Mouse (Mus musculus) lung, embryonic 14.5 days (tissue): ENCODE results near the gene Leap2. TPM values are rescaled to one million over a fixed set of nuclear protein-coding genes. Genes with fewer than 3 reads are reported as not detected.
A peak's percentile ranks its signal among the peaks of the same experiment; 100 is the strongest.

Source experiments
- ATAC-seq: fragments of 200-750 bp; cut with Nextera tagmentation; 2 replicates; pipeline ENCODE4 v1.8.0; 2017; ENCODE audit warnings: mild to moderate bottlenecking, moderate TSS enrichment, moderate library complexity; ENCODE audit not compliant: insufficient read depth
- DNase-seq: peaks from one replicate; pipeline ENCODE4 v3.0.0-alpha.2; 2015
- H3K27ac ChIP-seq: fragments of 300-500 bp; sonication (generic); 2 replicates; pipeline ENCODE4 v1.5.1; 2014; ENCODE audit warnings: low read depth, mild to moderate bottlenecking, moderate library complexity
- H3K27me3 ChIP-seq: fragments of 300-500 bp; sonication (generic); 2 replicates; pipeline ENCODE4 v1.6.1; 2014; ENCODE audit warnings: low read length, control low read depth; ENCODE audit not compliant: insufficient read depth
- H3K36me3 ChIP-seq: fragments of 300-500 bp; sonication (generic); 2 replicates; pipeline ENCODE4 v1.6.1; 2014; ENCODE audit warnings: control low read depth; ENCODE audit not compliant: insufficient read depth
- H3K4me1 ChIP-seq: fragments of 300-500 bp; sonication (generic); 2 replicates; pipeline ENCODE4 v1.6.1; 2014; ENCODE audit warnings: antibody characterized with exemption, control low read depth; ENCODE audit not compliant: insufficient read depth
- H3K4me2 ChIP-seq: fragments of 300-500 bp; sonication (generic); 2 replicates; pipeline ENCODE4 v1.6.1; 2014; ENCODE audit warnings: mild to moderate bottlenecking
- H3K4me3 ChIP-seq: fragments of 300-500 bp; sonication (generic); 2 replicates; pipeline ENCODE4 v1.5.1; 2014; ENCODE audit warnings: low read depth, low read length
- H3K9ac ChIP-seq: fragments of 300-500 bp; sonication (generic); 2 replicates; pipeline ENCODE4 v1.6.1; 2014
- H3K9me3 ChIP-seq: fragments of 300-500 bp; sonication (generic); 2 replicates; pipeline ENCODE4 v1.6.1; 2016; ENCODE audit warnings: low read depth, low read length, control low read depth
- CTCF ChIP-seq: IDR thresholded peaks from 2 replicates; pipeline ENCODE4 v1.5.1; 2016; ENCODE audit warnings: antibody characterized with exemption, low read depth
- WGBS: fragments of 180-500 bp; shearing (Covaris S2); extraction: QIAGEN DNeasy Blood & Tissue Kit; methylation state at CpG from one replicate; pipeline ENCODE4 v1.1.7; 2014; 5-methylcytosine and 5-hydroxymethylcytosine counted together
- polyA plus RNA-seq: library from polyadenylated mRNA; unstranded; fragments of >200 nt; fragmentation: Nextera tagmentation; extraction: Ambion mirVana; gene quantifications from 2 replicates; pipeline ENCODE4 v1.2.1, GENCODE M21; 2014

Gene Leap2
- polyA plus RNA-seq, result 0.53 TPM in 1 of 2 replicates, not detected in the other

DNA sequence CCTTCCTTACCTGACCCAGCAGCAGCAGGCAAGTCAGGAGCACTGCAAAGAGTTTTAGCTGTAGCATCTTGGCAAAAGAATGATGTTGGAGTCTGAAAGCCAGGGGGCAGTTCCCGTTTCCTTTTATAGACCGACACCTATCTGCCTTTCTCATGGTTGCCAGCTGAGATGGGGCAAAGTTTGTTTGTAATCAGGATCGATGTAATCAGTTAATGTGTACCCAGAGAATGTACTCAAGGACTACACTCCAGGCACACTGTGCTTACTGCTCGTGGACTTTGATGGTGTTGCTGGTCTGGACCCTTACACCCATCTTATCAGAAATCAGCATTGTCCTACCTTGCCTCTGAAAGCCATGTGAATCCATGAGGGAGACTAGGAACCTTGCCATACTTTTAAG is at the start of gene Leap2:
Gene Leap2, minus strand, starts transcription at position 135 of the 400 bp plus-strand sequence.
- Histone ChIP-seq H3K4me2 (no peak within 1 kb of the TSS), H3K27ac (no peak within 1 kb of the TSS), H3K27me3 (no peaks in the 10 kb centered on the region), H3K9ac (no peak within 1 kb of the TSS), H3K4me1 (no peaks in the 10 kb centered on the region), H3K4me3 (no peak within 1 kb of the TSS), H3K36me3 (peaks cover 22% of the 10 kb centered on the region), H3K9me3 (no peaks in the 10 kb centered on the region)
- WGBS, result 81% methylated on average over 4 of the region's 4 CpGs
- ATAC-seq, result no peak
- TF ChIP-seq CTCF, result no peak
- DNase-seq, result no peak

DNA sequence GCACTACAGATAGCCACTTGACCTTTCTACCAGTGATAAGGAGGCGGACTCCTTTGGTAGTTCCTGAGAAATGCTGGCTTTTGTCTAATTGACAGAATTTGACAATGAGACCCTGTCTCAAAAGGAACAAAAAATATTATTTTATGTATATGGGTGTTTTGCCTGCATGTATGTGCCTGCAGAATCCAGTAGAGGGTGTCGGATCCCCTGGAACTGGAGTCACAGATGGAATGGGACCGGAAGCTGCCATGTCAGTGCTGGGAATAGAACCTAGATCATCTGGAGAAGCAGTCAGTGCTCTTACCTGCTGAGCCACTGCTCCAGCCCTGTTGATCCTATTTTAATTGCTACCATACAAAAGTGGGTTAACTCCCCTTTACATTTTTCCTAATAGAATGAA is 49.7 kb upstream of the Leap2 start:
- ATAC-seq, result no peak
- Histone ChIP-seq H3K4me3 (no peak overlapping the region), H3K27ac (no peak overlapping the region), H3K9ac (no peak overlapping the region), H3K36me3 (no peaks in the 10 kb centered on the region), H3K4me2 (no peak overlapping the region), H3K9me3 (no peaks in the 10 kb centered on the region), H3K4me1 (no peaks in the 10 kb centered on the region), H3K27me3 (peaks cover 54% of the 10 kb centered on the region)
- no peak for DNase-seq
- TF ChIP-seq CTCF, result peak; percentile 34; the same call in 1 of the 2 replicates
- WGBS, result 70% methylated on average over 3 of the region's 3 CpGs

DNA sequence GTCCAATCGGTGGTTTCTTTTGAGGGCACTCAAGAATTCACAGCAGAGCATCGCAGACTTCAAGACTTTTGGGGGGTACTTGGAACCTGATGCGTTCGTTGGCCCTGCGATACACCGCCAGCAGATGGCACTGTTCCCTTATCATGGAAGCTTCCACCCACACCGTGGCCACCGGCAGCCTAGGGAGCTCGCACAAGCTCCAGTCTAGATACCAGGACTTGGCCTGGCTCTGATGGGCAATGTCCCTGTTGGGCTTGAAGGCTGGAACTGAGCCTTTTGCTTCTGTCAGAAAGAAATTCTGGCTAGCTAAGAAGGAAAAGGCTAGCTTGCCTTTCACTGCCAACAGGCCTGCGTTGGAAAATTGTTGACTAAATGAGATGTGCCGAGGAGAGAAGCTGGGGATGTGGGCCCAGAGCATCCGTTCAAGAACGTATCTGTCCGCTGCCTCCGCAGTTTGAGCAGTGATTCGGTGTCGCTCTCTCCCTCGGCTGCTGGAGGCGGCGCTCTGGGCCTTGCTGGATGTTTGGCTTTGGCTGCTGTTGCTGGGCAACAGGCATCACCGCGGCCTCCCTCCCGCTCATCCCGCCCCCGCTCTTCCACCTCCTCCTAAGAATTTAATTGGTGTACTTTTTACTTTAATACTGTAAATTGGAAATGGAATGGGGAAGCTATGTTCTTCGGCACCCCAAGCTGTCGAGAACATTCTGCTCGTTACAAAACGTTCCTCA is 47.2 kb upstream of the Leap2 start, which contains the start of gene Gm9837:
Gene Gm9837, minus strand, starts transcription at position 512 of the 728 bp plus-strand sequence.
- H3K9ac ChIP-seq, result 0 out of 2 replicates have a peak within 1 kb of the TSS, but pooled peaks have one; percentile 2
- no peaks in the 10 kb centered on the region for H3K9me3 ChIP-seq
- TF ChIP-seq CTCF, result peak; percentile 96
- H3K4me1 ChIP-seq, result peaks cover 4% of the 10 kb centered on the region; the same call in 1 of the 2 replicates
- peak; percentile 74 for ATAC-seq
- H3K4me3 ChIP-seq, result peak within 1 kb of the TSS; percentile 5; the same call in 1 of the 2 replicates
- H3K36me3 ChIP-seq, result no peaks in the 10 kb centered on the region
- peak within 1 kb of the TSS; percentile 50 for H3K4me2 ChIP-seq
- DNase-seq, result peak; percentile 96
- 3% methylated on average over 29 of the region's 29 CpGs for WGBS
- no peak within 1 kb of the TSS for H3K27ac ChIP-seq
- peaks cover 53% of the 10 kb centered on the region for H3K27me3 ChIP-seq

DNA sequence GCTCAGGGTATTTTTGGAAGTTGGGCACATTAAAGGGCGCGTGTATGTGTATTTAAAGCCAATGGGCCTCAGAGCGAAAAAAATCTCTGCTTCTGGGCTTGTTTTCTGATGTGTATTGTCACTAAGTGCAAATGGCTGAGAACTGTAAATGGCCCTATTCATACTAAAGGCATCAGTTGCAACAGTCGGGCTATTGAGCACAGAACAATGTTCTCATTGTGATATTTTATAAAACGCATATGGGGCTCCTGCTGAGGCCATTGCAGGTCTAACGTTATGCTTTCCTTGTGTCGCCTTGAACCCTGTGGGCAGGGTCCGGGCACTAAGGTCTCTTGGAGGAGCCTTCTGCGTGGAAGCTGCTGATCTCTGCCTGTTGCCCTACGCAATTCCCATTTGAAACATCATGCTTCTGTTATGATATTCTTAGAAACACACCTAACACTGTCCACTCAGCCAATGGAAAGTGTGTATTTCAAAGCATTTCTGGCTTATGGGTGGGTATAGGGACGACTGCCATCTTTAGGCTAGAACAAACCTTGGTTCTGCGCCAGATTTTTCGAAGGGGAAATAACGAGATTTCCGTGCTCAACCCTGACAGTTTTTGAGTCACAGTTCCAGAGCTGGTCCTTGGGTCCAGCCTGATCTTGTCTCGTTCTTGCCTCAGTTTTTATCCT is 46.5 kb upstream of the Leap2 start:
- peaks cover 53% of the 10 kb centered on the region for H3K27me3 ChIP-seq
- WGBS, result 44% methylated on average over 16 of the region's 16 CpGs
- ATAC-seq (no peak), DNase-seq (no peak)
- H3K9ac ChIP-seq, result no peak overlapping the region
- no peaks in the 10 kb centered on the region for H3K9me3 ChIP-seq
- no peak overlapping the region for H3K4me3 ChIP-seq
- no peak for TF ChIP-seq CTCF
- peaks cover 4% of the 10 kb centered on the region; the same call in 1 of the 2 replicates for H3K4me1 ChIP-seq
- no peak overlapping the region for H3K27ac ChIP-seq
- H3K4me2 ChIP-seq, result peak overlapping the region; percentile 50
- H3K36me3 ChIP-seq, result no peaks in the 10 kb centered on the region

DNA sequence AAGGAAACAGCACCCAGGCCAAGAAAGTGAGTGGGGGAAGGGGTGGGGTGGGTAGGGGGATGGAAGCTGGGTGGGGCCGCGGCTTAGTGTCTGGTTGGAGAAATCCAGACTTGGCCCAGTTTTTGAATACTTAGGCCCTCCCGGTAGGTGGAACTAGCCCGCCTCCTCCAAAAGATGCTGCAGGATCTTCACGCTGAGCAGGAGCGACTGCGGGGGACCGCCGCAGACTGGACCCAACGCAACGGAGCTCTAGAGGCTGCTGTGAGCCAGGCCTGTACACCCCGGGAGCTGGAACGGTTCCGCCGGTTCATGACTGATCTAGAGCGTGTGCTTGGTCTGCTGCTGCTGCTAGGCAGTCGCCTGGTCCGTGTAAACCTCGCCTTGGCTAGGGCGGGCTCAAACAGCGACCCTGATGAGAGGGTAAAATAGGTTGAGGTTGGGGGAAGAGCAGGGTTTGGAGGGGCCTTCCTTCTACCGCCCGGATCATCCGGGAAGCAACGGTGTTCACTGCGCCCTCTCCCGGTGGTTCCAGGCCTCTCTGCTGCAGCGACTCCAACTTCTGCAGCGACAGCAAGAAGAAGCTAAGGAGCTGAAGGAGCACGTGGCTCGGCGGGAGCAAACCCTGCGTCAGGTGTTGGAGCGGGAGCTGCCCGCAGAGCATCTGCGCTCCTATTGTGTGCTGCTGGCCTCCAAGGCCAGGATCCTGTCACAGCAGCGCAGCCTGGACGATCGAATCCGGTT is 43.4 kb upstream of the Leap2 start:
- Histone ChIP-seq H3K9ac (peak overlapping the region; percentile 48), H3K27ac (no peak overlapping the region), H3K27me3 (peaks cover 75% of the 10 kb centered on the region), H3K9me3 (no peaks in the 10 kb centered on the region), H3K36me3 (no peaks in the 10 kb centered on the region), H3K4me1 (peaks cover 4% of the 10 kb centered on the region; the same call in 1 of the 2 replicates), H3K4me3 (peak overlapping the region; percentile 29), H3K4me2 (peak overlapping the region; percentile 65)
- TF ChIP-seq CTCF, result peak; percentile 88
- ATAC-seq (peak; percentile 52; the same call in 1 of the 2 replicates), DNase-seq (peak; percentile 92)
- WGBS, result 7% methylated on average over 40 of the region's 40 CpGs

DNA sequence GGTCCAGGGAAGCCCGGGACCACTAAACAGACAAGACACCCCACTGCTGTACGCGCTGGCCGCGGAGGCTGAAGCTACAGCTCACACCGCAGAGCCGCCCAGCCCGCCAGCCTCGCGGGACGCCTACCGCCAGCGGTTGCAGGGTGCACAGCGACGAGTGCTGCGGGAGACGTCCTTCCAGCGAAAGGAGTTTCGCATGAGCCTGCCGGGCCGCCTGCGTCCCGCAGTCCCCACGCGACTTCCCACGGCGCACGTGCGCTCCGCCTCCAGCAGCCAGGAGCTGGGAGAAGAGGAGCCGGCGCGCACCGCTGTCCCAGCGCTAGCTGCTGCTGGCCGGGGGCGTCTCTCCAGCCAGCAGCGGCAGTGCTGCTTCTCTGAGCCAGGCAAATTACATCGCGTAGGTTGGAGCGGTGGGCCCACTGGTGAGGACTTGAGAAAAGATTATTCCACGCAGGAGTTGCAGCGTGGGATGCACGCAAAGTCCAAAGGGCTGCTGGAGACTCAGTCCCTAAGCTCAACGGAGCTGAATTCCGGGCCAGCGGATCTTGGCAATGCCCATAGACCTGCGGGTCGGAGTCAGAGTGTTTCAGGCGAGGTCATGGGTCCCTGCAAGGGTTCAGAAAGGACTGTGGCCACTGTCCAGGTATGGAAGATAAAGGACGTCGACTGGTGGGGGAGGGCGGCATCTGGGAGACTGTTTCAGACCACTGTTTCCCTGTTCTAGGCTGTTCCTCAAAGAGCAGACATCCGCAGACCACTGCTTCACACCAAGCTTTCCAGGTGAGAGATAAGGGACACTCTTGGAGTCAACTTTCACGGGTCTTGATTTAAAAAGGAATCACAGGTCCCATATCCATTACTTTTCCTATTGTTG is 40.8 kb upstream of the Leap2 start:
- Histone ChIP-seq H3K36me3 (no peaks in the 10 kb centered on the region), H3K9ac (peak overlapping the region; percentile 38; the same call in 1 of the 2 replicates), H3K4me3 (peak overlapping the region; percentile 44), H3K27ac (no peak overlapping the region), H3K4me1 (peaks cover 4% of the 10 kb centered on the region; the same call in 1 of the 2 replicates), H3K9me3 (no peaks in the 10 kb centered on the region), H3K27me3 (peaks cover 62% of the 10 kb centered on the region), H3K4me2 (peak overlapping the region; percentile 82)
- TF ChIP-seq CTCF, result no peak
- 5% methylated on average over 55 of the region's 55 CpGs for WGBS
- 0 out of 2 replicates have a peak, but pooled peaks have one; percentile 14 for ATAC-seq
- peak; percentile 56 for DNase-seq
